Mouse (Mus musculus) frontal cortex, postnatal 25 days (tissue): ENCODE data around the gene Dync1i2.

Experiments
- DNase-seq, 2 experiments: peaks; one replicate each; pipeline ENCODE4 v3.0.0; 2022; ENCODE audit warnings: low spot score in 2 of 2

Dync1i2 gene

GRCm38 (mm10) chr2:71269332-71269731 is 57.8 kb downstream of the Dync1i2 start:
- no peak for DNase-seq

- DNase-seq: no peak
These were observed 58.6 kb downstream of the Dync1i2 start for GRCm38 (mm10) chr2:71270085-71270484.

- no peak for DNase-seq
These were observed 62.6 kb downstream of the Dync1i2 start for GRCm38 (mm10) chr2:71273955-71274679.

- DNase-seq: no peak
These were observed 64.2 kb downstream of the Dync1i2 start for GRCm38 (mm10) chr2:71275734-71276133.

- DNase-seq: peak; percentile 16 to 22
These were observed 67.6 kb downstream of the Dync1i2 start for GRCm38 (mm10) chr2:71278791-71279775.

GRCm38 (mm10) chr2:71281981-71282380 is 70.5 kb downstream of the Dync1i2 start:
- no peak for DNase-seq

- DNase-seq: no peak
These were observed 78.7 kb downstream of the Dync1i2 start for GRCm38 (mm10) chr2:71290107-71290775.

GRCm38 (mm10) chr2:71291566-71291965 is 80.1 kb downstream of the Dync1i2 start:
- no peak for DNase-seq

- DNase-seq: no peak
These were observed 82.5 kb downstream of the Dync1i2 start for GRCm38 (mm10) chr2:71293983-71294382.

- DNase-seq: no peak
These were observed 83.0 kb downstream of the Dync1i2 start for GRCm38 (mm10) chr2:71294489-71294888.

GRCm38 (mm10) chr2:71295844-71296243 is 84.3 kb downstream of the Dync1i2 start:
- DNase-seq: no peak

- DNase-seq: no peak
These were observed 86.0 kb downstream of the Dync1i2 start for GRCm38 (mm10) chr2:71297501-71297900.

- DNase-seq: no peak
These were observed 87.2 kb downstream of the Dync1i2 start for GRCm38 (mm10) chr2:71298729-71299128.

- no peak for DNase-seq
These were observed 90.7 kb downstream of the Dync1i2 start for GRCm38 (mm10) chr2:71302156-71302663.

GRCm38 (mm10) chr2:71303221-71303620 is 91.7 kb downstream of the Dync1i2 start:
- no peak for DNase-seq

- no peak for DNase-seq
These were observed 93.3 kb downstream of the Dync1i2 start for GRCm38 (mm10) chr2:71304821-71305220.

- DNase-seq: no peak
These were observed 94.9 kb downstream of the Dync1i2 start for GRCm38 (mm10) chr2:71306357-71306756.

GRCm38 (mm10) chr2:71309726-71310125 is 98.2 kb downstream of the Dync1i2 start:
- DNase-seq: no peak

- no peak for DNase-seq
These were observed 100.6 kb downstream of the Dync1i2 start for GRCm38 (mm10) chr2:71312067-71312466.
